Mouse (Mus musculus): ENCODE results near the gene AU018091. TPM values are rescaled to one million over a fixed set of nuclear protein-coding genes. Genes with fewer than 3 reads are reported as not detected.
"Not testable (repeated sequence)": the region's sequence is repeated elsewhere in the genome, so short reads cannot be mapped to it uniquely, and the experiment has no call there.

Gene AU018091
- polyA plus RNA-seq, 1 experiment from 2014 or later: 0.35 TPM

GRCm38 (mm10) chr7:3150376-3150775 lies 18.6 kb downstream of the AU018091 start:
- Histone ChIP-seq H3K4me1 (replicated peaks) (no peaks in the 10 kb centered on the region), H3K9me3 (peaks cover 42% of the 10 kb centered on the region), H3K4me3 (no peak overlapping the region), H3K36me3 (no peaks in the 10 kb centered on the region), H3K27ac (no peak overlapping the region), H3K27me3 (ENCODE audit: insufficient read depth, poor library complexity, severe bottlenecking) (no peaks in the 10 kb centered on the region)
- 82% methylated on average over 1 of the region's 1 CpGs for WGBS
- no peak for DNase-seq (ENCODE audit: low spot score)

GRCm38 (mm10) chr7:3146072-3146471 lies 22.9 kb downstream of the AU018091 start:
- no peaks in the 10 kb centered on the region for H3K27me3 ChIP-seq (ENCODE audit: insufficient read depth, poor library complexity, severe bottlenecking)
- H3K9me3 ChIP-seq: peaks cover 44% of the 10 kb centered on the region
- H3K27ac ChIP-seq: no peak overlapping the region
- H3K4me1 ChIP-seq (replicated peaks): no peaks in the 10 kb centered on the region
- no peaks in the 10 kb centered on the region for H3K36me3 ChIP-seq
- no peak overlapping the region for H3K4me3 ChIP-seq
- no peak for DNase-seq (ENCODE audit: low spot score)

DNA sequence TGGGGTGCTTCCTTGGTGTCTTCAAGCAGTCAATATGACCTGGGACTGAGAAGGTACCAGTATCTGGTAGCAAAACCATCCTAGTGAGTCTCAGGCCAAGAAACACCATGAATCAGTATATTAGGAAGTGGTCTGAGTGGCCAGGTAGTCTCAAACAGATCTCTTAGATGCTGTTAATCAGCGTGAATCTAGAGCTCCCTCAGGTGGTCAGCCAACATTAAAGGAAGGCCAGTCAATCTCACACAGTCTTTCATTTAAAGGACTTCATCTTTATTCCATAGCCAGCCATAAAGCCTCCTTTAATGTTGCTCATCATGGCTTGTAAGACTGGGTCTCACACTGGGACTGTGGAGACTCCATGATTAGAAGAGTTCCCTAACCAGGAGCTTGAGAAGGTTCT lies 25.7 kb downstream of the AU018091 start:
- Histone ChIP-seq H3K27me3 (ENCODE audit: insufficient read depth, poor library complexity, severe bottlenecking) (no peaks in the 10 kb centered on the region), H3K27ac (no peak overlapping the region), H3K36me3 (no peaks in the 10 kb centered on the region), H3K4me3 (no peak overlapping the region), H3K9me3 (peaks cover 44% of the 10 kb centered on the region), H3K4me1 (replicated peaks) (no peaks in the 10 kb centered on the region)
- no peak for DNase-seq (ENCODE audit: low spot score)
- WGBS: 16% methylated on average over 1 of the region's 1 CpGs

DNA sequence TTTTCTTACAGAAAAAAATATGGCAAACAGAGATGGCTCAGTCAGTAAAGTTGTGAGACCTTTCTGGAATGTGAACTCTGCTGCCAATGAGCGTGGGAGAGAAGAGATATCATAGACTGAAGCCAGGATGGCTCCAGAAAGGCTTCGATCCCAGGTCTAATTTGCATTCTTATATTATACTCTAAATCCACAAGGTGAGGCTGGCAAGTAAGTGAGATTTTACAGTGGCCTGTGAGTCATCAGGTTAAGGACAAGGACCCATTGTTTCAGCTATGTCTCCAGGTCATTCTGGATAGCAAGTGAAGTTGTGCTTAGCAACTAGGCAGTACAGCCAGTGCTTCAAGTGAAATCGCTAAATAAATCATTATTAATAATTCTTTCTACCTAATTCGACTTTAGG lies 33.4 kb downstream of the AU018091 start:
- DNase-seq (ENCODE audit: low spot score): no peak
- peaks cover 45% of the 10 kb centered on the region for H3K9me3 ChIP-seq
- no peaks in the 10 kb centered on the region for H3K4me1 ChIP-seq (replicated peaks)
- H3K27ac ChIP-seq: no peak overlapping the region
- no peak overlapping the region for H3K4me3 ChIP-seq
- 80% methylated on average over 4 of the region's 4 CpGs for WGBS
- H3K27me3 ChIP-seq (ENCODE audit: insufficient read depth, poor library complexity, severe bottlenecking): no peaks in the 10 kb centered on the region
- no peaks in the 10 kb centered on the region for H3K36me3 ChIP-seq

GRCm38 (mm10) chr7:3134654-3135053 lies 34.3 kb downstream of the AU018091 start:
- no peaks in the 10 kb centered on the region for H3K27me3 ChIP-seq (ENCODE audit: insufficient read depth, poor library complexity, severe bottlenecking)
- no peak for DNase-seq (ENCODE audit: low spot score)
- H3K4me3 ChIP-seq: no peak overlapping the region
- WGBS: 76% methylated on average over 1 of the region's 1 CpGs
- peaks cover 40% of the 10 kb centered on the region for H3K9me3 ChIP-seq
- no peaks in the 10 kb centered on the region for H3K4me1 ChIP-seq (replicated peaks)
- no peak overlapping the region for H3K27ac ChIP-seq
- no peaks in the 10 kb centered on the region for H3K36me3 ChIP-seq

GRCm38 (mm10) chr7:3130342-3130741 lies 38.7 kb downstream of the AU018091 start:
- Histone ChIP-seq H3K9me3 (peaks cover 55% of the 10 kb centered on the region), H3K27me3 (ENCODE audit: insufficient read depth, poor library complexity, severe bottlenecking) (no peaks in the 10 kb centered on the region), H3K4me3 (no peak overlapping the region), H3K4me1 (replicated peaks) (no peaks in the 10 kb centered on the region), H3K27ac (no peak overlapping the region), H3K36me3 (no peaks in the 10 kb centered on the region)
- no peak for DNase-seq (ENCODE audit: low spot score)
- 56% methylated on average over 1 of the region's 1 CpGs for WGBS

DNA sequence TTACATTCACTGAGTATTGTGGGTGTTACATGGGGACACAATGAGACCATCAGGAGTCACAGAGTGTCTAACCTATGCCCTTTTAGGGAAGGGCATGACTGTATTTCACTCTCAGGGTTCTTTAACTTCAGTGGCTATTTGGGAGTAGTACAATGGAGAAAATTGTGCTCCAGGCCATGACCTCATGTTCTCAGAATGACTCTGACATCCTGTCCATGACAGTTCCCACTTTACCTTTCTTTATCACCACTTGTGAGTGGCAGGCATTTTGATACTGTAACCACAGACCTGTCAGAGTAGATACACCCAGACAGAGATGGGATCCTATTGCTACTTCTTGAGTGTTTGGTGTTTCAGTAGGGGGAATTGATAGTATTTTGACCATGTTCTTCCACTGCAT lies 40.4 kb downstream of the AU018091 start:
- not testable (repeated sequence) for H3K27me3 ChIP-seq (ENCODE audit: insufficient read depth, poor library complexity, severe bottlenecking); H3K27ac ChIP-seq; H3K4me1 ChIP-seq (replicated peaks); H3K4me3 ChIP-seq; DNase-seq (ENCODE audit: low spot score); H3K36me3 ChIP-seq
- H3K9me3 ChIP-seq: peaks cover 40% of the 10 kb centered on the region; the same call in 1 of the 2 replicates

DNA sequence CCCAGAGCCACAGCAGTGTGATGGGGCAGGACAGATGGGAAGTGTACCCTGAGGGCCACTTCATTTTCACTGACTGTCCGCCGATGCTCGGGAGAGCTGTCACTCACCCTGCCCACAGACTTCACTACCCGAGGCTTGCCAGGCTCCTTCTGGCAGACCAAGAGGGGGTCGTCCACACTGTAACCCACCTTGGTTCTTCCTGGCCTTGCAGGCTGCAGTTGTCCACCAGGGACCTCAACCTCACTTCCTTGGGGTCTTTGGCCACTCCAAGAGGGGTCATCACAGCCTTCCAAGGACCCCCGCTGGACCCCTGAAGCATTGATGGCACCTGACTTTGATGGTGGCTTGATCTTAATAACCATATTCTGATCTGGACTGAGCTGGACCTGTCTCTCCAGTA lies 57.8 kb downstream of the AU018091 start:
- not testable (repeated sequence) for H3K27ac ChIP-seq; H3K4me1 ChIP-seq (replicated peaks); H3K4me3 ChIP-seq; DNase-seq (ENCODE audit: low spot score); H3K36me3 ChIP-seq; H3K9me3 ChIP-seq; H3K27me3 ChIP-seq (ENCODE audit: insufficient read depth, poor library complexity, severe bottlenecking)
- WGBS: no CpG with 5 or more reads among the region's 6 CpGs

- 65% methylated on average over 13 of the region's 13 CpGs for WGBS
- not testable (repeated sequence) for H3K4me1 ChIP-seq (replicated peaks); H3K27me3 ChIP-seq (ENCODE audit: insufficient read depth, poor library complexity, severe bottlenecking)
Measured at GRCm38 (mm10) chr7:3106516-3107077, 62.4 kb downstream of the AU018091 start.

More at GRCm38 (mm10) chr7:3106516-3107077, 62.4 kb downstream of the AU018091 start:
- H3K9me3 ChIP-seq: peaks cover 14% of the 10 kb centered on the region; the same call in 1 of the 2 replicates
- H3K27ac ChIP-seq; H3K4me3 ChIP-seq; DNase-seq (ENCODE audit: low spot score); H3K36me3 ChIP-seq: not testable (repeated sequence)

MicroRNA genes within 50 kb of the gene (microRNA counts, 519-probe panel; counts per million panel counts)
- microRNA mmu-miR-290-3p (1,255 counts per million, percentile 77 among the panel's probes with 10 or more counts), microRNA mmu-miR-290-5p (1,255 counts per million, percentile 77 among the panel's probes with 10 or more counts), microRNA mmu-miR-291a-3p (1,255 counts per million, percentile 77 among the panel's probes with 10 or more counts), microRNA mmu-miR-291a-5p (1,255 counts per million, percentile 77 among the panel's probes with 10 or more counts), microRNA mmu-miR-292-5p (1,255 counts per million, percentile 77 among the panel's probes with 10 or more counts)

Other genes with a start within 250 kb of the AU018091 start
- not detected in 2 replicates for gene Nlrp12, start 80.5 kb upstream of the AU018091 start, polyA plus RNA-seq (2016; fragmentation: Nextera tagmentation; extraction: Ambion mirVana)
- gene Myadm, start 119.9 kb upstream of the AU018091 start, polyA plus RNA-seq (2016; fragmentation: Nextera tagmentation; extraction: Ambion mirVana): 33.1 and 37.7 TPM in 2 replicates
- 0.30 and 0.47 TPM in 2 replicates for gene Prkcg, start 120.0 kb upstream of the AU018091 start, polyA plus RNA-seq (2016; fragmentation: Nextera tagmentation; extraction: Ambion mirVana)
- gene Cacng7, start 163.8 kb upstream of the AU018091 start, polyA plus RNA-seq (2016; fragmentation: Nextera tagmentation; extraction: Ambion mirVana): 2.2 TPM in 2 replicates
- 5.5 and 7.8 TPM in 2 replicates for gene Cacng8, start 221.5 kb upstream of the AU018091 start, polyA plus RNA-seq (2016; fragmentation: Nextera tagmentation; extraction: Ambion mirVana)

Measured in hindbrain, embryonic 10.5 days (tissue).